Comparison of ENCODE assay signal across 8 mouse cellular contexts in the genomic region with DNA sequence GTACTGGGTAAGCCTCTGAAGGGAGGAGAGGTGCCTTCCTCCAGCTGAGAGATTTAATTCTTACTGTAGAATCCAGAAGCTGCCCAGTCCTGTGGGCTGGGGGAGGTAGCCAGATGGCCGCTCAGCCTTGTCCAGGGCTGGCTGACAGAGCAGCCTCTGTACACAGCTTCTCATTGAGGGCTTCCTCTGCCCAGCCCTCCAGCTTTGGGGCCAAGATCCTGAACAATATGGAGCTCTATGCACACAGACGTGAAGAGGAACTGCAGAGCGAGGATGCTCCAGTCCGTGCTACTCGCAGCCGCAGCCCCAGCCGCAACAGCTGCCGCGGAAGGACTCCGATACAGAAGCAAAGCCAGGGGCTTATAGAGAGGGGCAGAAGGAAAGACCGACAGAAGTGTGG.
DNase-seq lines count a peak whose midpoint lies in the region; ATAC-seq lines count a peak whose summit lies in the region.

No protein-coding gene starts in this region.

- ATAC-seq in heart, embryonic 14.5 days (ENCODE audit: insufficient number of reproducible peaks, insufficient read depth, low FRiP score, low read depth) = no peak
- no peak for ATAC-seq in intestine, embryonic 15.5 days

- peak overlapping the region; percentile 2 to 31; a peak in 3 of 4 replicates for H3K27ac ChIP-seq in heart, embryonic 14.5 days (replicated peaks in 1 of 2; ENCODE audit: control insufficient read depth in 1 of 2, insufficient read depth in 1 of 2, low read depth in 2 of 2, low read length in 2 of 2)
- no peak overlapping the region for H3K27ac ChIP-seq in intestine, embryonic 15.5 days

- H3K9me3 ChIP-seq in heart, embryonic 14.5 days (ENCODE audit: control insufficient read depth, low read length) = no peaks in the 10 kb centered on the region
- no peaks in the 10 kb centered on the region for H3K9me3 ChIP-seq in intestine, embryonic 15.5 days

- WGBS in heart, embryonic 14.5 days = 81% methylated on average over 11 of the region's 11 CpGs
- 77% methylated on average over 11 of the region's 11 CpGs for WGBS in intestine, embryonic 15.5 days

- no peak overlapping the region for H3K9ac ChIP-seq in heart, embryonic 14.5 days (ENCODE audit: low read length)
- H3K9ac ChIP-seq in intestine, embryonic 15.5 days = no peak overlapping the region

- H3K4me1 ChIP-seq in heart, embryonic 14.5 days (ENCODE audit: control insufficient read depth in 2 of 2, insufficient read depth in 2 of 2, low read length in 2 of 2) = peaks cover 29 to 68% of the 10 kb centered on the region in 2 experiments
- 0 out of 2 replicates have a peak, but pooled peaks cover 18% of the 10 kb centered on the region for H3K4me1 ChIP-seq in intestine, embryonic 15.5 days (replicated peaks)

- H3K36me3 ChIP-seq in heart, embryonic 14.5 days (ENCODE audit: control insufficient read depth, insufficient read depth, low read length) = peaks cover 24% of the 10 kb centered on the region
- H3K36me3 ChIP-seq in intestine, embryonic 15.5 days = no peaks in the 10 kb centered on the region

- H3K4me2 ChIP-seq in heart, embryonic 14.5 days (ENCODE audit: low read length) = no peak overlapping the region
- no peak overlapping the region for H3K4me2 ChIP-seq in intestine, embryonic 15.5 days (replicated peaks)

- no peak overlapping the region for H3K4me3 ChIP-seq in heart, embryonic 14.5 days (ENCODE audit: control insufficient read depth in 1 of 2, insufficient read depth in 1 of 2, low read depth in 1 of 2, low read length in 2 of 2)
- no peak overlapping the region for H3K4me3 ChIP-seq in intestine, embryonic 15.5 days (replicated peaks)

- intact Hi-C loops in heart, postnatal 14 days (cut with DNase I) = no loop called here
- intact Hi-C loops in left cerebral cortex, postnatal 36 days (cut with DNase I) = no loop called here

- DNase-seq in heart, postnatal 14 days = no peak
- DNase-seq in retina, postnatal 1 day = peak; percentile 38
- DNase-seq in retina, embryonic 14.5 days (ENCODE audit: low spot score) = no peak
- peak; percentile 13 to 18 for DNase-seq in left cerebral cortex, postnatal 36 days (ENCODE audit: low spot score in 2 of 2)
- DNase-seq in telencephalon, adult 2 months (ENCODE audit: low read depth, low spot score) = peak; percentile 27
- no peak for DNase-seq in lung, adult 18-20 months

- no peaks in the 10 kb centered on the region for H3K27me3 ChIP-seq in heart, embryonic 14.5 days (ENCODE audit: control insufficient read depth, insufficient read depth, low read length)
- H3K27me3 ChIP-seq in intestine, embryonic 15.5 days (replicated peaks) = no peaks in the 10 kb centered on the region

Comparison
In these comparisons a context has a peak if more than half of its experiments do, and no peak if none do; other contexts are left out.
1. DNase-seq: peak in retina, postnatal 1 day (single experiment), left cerebral cortex, postnatal 36 days (2 of 2) and telencephalon, adult 2 months (single experiment); none in heart, postnatal 14 days (0 of 2), retina, embryonic 14.5 days (single experiment) and lung, adult 18-20 months (0 of 2).